Mouse (Mus musculus) hindbrain, embryonic 11.5 days (tissue): ENCODE results near the gene Olfr128. TPM values are rescaled to one million over a fixed set of nuclear protein-coding genes. Genes with fewer than 3 reads are reported as not detected.
"Not testable (repeated sequence)": the region's sequence is repeated elsewhere in the genome, so short reads cannot be mapped to it uniquely, and the experiment has no call there.

Source experiments
- ATAC-seq: fragments of 200-750 bp; cut with Nextera tagmentation; 2 replicates; pipeline ENCODE4 v1.8.0; 2017; ENCODE audit warnings: mild to moderate bottlenecking, moderate TSS enrichment, moderate library complexity; ENCODE audit not compliant: low FRiP score
- DNase-seq: peaks from one replicate; pipeline ENCODE4 v3.0.0-alpha.2; 2015; ENCODE audit warnings: low spot score
- H3K27ac ChIP-seq: fragments of 300-500 bp; sonication (generic); 2 replicates; pipeline ENCODE4 v1.5.1; 2014; ENCODE audit warnings: mild to moderate bottlenecking, low read depth, low read length
- H3K27me3 ChIP-seq: fragments of 300-500 bp; sonication (generic); 2 replicates; pipeline ENCODE4 v1.6.1; 2014; ENCODE audit warnings: mild to moderate bottlenecking, low read length, moderate library complexity, mixed read lengths; ENCODE audit not compliant: control insufficient read depth, insufficient read depth
- H3K36me3 ChIP-seq: fragments of 300-500 bp; sonication (generic); 2 replicates; pipeline ENCODE4 v1.6.1; 2014; ENCODE audit warnings: mild to moderate bottlenecking, low read length, moderate library complexity, mixed read lengths; ENCODE audit not compliant: control insufficient read depth, insufficient read depth
- H3K4me1 ChIP-seq: fragments of 300-500 bp; sonication (generic); replicated peaks from 2 replicates; pipeline ENCODE4 v1.6.1; 2014; ENCODE audit warnings: low read length, mixed read lengths; ENCODE audit not compliant: control insufficient read depth, insufficient read depth
- H3K4me2 ChIP-seq: fragments of 300-500 bp; sonication (generic); replicated peaks from 2 replicates; pipeline ENCODE4 v1.6.1; 2014; ENCODE audit warnings: mild to moderate bottlenecking, low read depth, low read length
- H3K4me3 ChIP-seq: fragments of 300-500 bp; sonication (generic); 2 replicates; pipeline ENCODE4 v1.5.1; 2014; ENCODE audit warnings: low read depth, low read length
- H3K9ac ChIP-seq: fragments of 300-500 bp; sonication (generic); 2 replicates; pipeline ENCODE4 v1.6.1; 2014; ENCODE audit warnings: low read depth, low read length
- H3K9me3 ChIP-seq: fragments of 300-500 bp; sonication (generic); 2 replicates; pipeline ENCODE4 v1.6.1; 2016; ENCODE audit warnings: low read length; ENCODE audit not compliant: control insufficient read depth
- WGBS: fragments of 180-500 bp; shearing (Covaris S2); extraction: QIAGEN DNeasy Blood & Tissue Kit; methylation state at CpG from one replicate; pipeline ENCODE4 v1.1.7; 2014; 5-methylcytosine and 5-hydroxymethylcytosine counted together
- polyA plus RNA-seq: library from polyadenylated mRNA; unstranded; fragments of >200 nt; fragmentation: Nextera tagmentation; extraction: Ambion mirVana; gene quantifications from 2 replicates; pipeline ENCODE4 v1.2.1, GENCODE M21; 2014

Gene Olfr128
- not detected in 2 replicates for polyA plus RNA-seq

GRCm38 (mm10) chr17:37920248-37920647 lies at the start of gene Olfr128:
Olfr128 (plus strand) TSS chr17:37920548.
- H3K9ac ChIP-seq: no peak within 1 kb of the TSS
- no peaks in the 10 kb centered on the region for H3K27me3 ChIP-seq
- H3K27ac ChIP-seq: no peak within 1 kb of the TSS
- H3K9me3 ChIP-seq: no peaks in the 10 kb centered on the region
- no peaks in the 10 kb centered on the region for H3K36me3 ChIP-seq
- H3K4me1 ChIP-seq: no peaks in the 10 kb centered on the region
- ATAC-seq (no peak), DNase-seq (no peak)
- H3K4me3 ChIP-seq: no peak within 1 kb of the TSS
- H3K4me2 ChIP-seq: no peak within 1 kb of the TSS

- no peaks in the 10 kb centered on the region for H3K36me3 ChIP-seq
- no peak overlapping the region for H3K4me3 ChIP-seq
- H3K27ac ChIP-seq: no peak overlapping the region
- H3K4me2 ChIP-seq: no peak overlapping the region
- H3K27me3 ChIP-seq: no peaks in the 10 kb centered on the region
- ATAC-seq (no peak), DNase-seq (no peak)
- H3K9ac ChIP-seq: no peak overlapping the region
- 88% methylated on average over 3 of the region's 3 CpGs for WGBS
- H3K4me1 ChIP-seq: no peaks in the 10 kb centered on the region
- no peaks in the 10 kb centered on the region for H3K9me3 ChIP-seq
Measured at GRCm38 (mm10) chr17:37873830-37874229, 46.5 kb upstream of the Olfr128 start.

GRCm38 (mm10) chr17:37900137-37900536 lies 20.2 kb upstream of the Olfr128 start, which contains the start of gene Olfr127:
Olfr127 (plus strand) TSS chr17:37900437.
- Histone ChIP-seq H3K27ac (no peak within 1 kb of the TSS), H3K9me3 (no peaks in the 10 kb centered on the region), H3K4me3 (no peak within 1 kb of the TSS), H3K36me3 (no peaks in the 10 kb centered on the region), H3K9ac (no peak within 1 kb of the TSS), H3K27me3 (no peaks in the 10 kb centered on the region), H3K4me2 (no peak within 1 kb of the TSS), H3K4me1 (no peaks in the 10 kb centered on the region)
- ATAC-seq: no peak
- 84% methylated on average over 1 of the region's 1 CpGs for WGBS
- DNase-seq: no peak

GRCm38 (mm10) chr17:37906821-37907220 lies 13.5 kb upstream of the Olfr128 start:
- H3K4me3 ChIP-seq, H3K27me3 ChIP-seq, H3K4me1 ChIP-seq, ATAC-seq, DNase-seq, H3K4me2 ChIP-seq, H3K9ac ChIP-seq, H3K9me3 ChIP-seq, H3K36me3 ChIP-seq, H3K27ac ChIP-seq: not testable (repeated sequence)
- WGBS: 75% methylated on average over 8 of the region's 8 CpGs

GRCm38 (mm10) chr17:37952979-37953378 lies 32.6 kb downstream of the Olfr128 start, which contains the start of gene Olfr761:
Olfr761 (minus strand) TSS chr17:37953079.
- WGBS: 80% methylated on average over 2 of the region's 2 CpGs
- no peaks in the 10 kb centered on the region for H3K4me1 ChIP-seq
- H3K4me3 ChIP-seq: no peak within 1 kb of the TSS
- no peak within 1 kb of the TSS for H3K27ac ChIP-seq
- no peaks in the 10 kb centered on the region for H3K27me3 ChIP-seq
- DNase-seq (no peak), ATAC-seq (no peak)
- no peak within 1 kb of the TSS for H3K4me2 ChIP-seq
- no peak within 1 kb of the TSS for H3K9ac ChIP-seq
- no peaks in the 10 kb centered on the region for H3K36me3 ChIP-seq
- no peaks in the 10 kb centered on the region for H3K9me3 ChIP-seq

GRCm38 (mm10) chr17:37973591-37973990 lies 53.2 kb downstream of the Olfr128 start:
- Histone ChIP-seq H3K27me3 (no peaks in the 10 kb centered on the region), H3K9ac (no peak overlapping the region), H3K4me3 (no peak overlapping the region), H3K4me1 (no peaks in the 10 kb centered on the region), H3K4me2 (no peak overlapping the region), H3K36me3 (no peaks in the 10 kb centered on the region), H3K27ac (no peak overlapping the region), H3K9me3 (no peaks in the 10 kb centered on the region)
- WGBS: 90% methylated on average over 3 of the region's 3 CpGs
- ATAC-seq (no peak), DNase-seq (no peak)

Other genes starting within 250 kb of the Olfr128 start
- gene Olfr119, start 224.0 kb upstream of the Olfr128 start, polyA plus RNA-seq: not detected in 2 replicates
- not detected in 2 replicates for gene Olfr120, start 198.7 kb upstream of the Olfr128 start, polyA plus RNA-seq
- gene Olfr121, start 171.7 kb upstream of the Olfr128 start, polyA plus RNA-seq: not detected in 2 replicates
- not detected in 2 replicates for gene Olfr122, start 151.9 kb upstream of the Olfr128 start, polyA plus RNA-seq
- gene Olfr123, start 127.0 kb upstream of the Olfr128 start, polyA plus RNA-seq: not detected in 2 replicates
- gene Olfr124, start 120.7 kb upstream of the Olfr128 start, polyA plus RNA-seq: not detected in 2 replicates
- gene Olfr125, start 87.6 kb upstream of the Olfr128 start, polyA plus RNA-seq: not detected in 2 replicates
- gene Olfr126, start 73.1 kb upstream of the Olfr128 start, polyA plus RNA-seq: not detected in 2 replicates
- gene Olfr127, start 20.1 kb upstream of the Olfr128 start, polyA plus RNA-seq: not detected in 2 replicates
- gene Olfr761, start 32.5 kb downstream of the Olfr128 start, polyA plus RNA-seq: not detected in 2 replicates
- not detected in 2 replicates for gene Olfr129, start 139.5 kb downstream of the Olfr128 start, polyA plus RNA-seq
- gene Olfr130, start 143.4 kb downstream of the Olfr128 start, polyA plus RNA-seq: not detected in 2 replicates
- gene Olfr131, start 168.1 kb downstream of the Olfr128 start, polyA plus RNA-seq: not detected in 2 replicates
- gene Olfr132, start 214.0 kb downstream of the Olfr128 start, polyA plus RNA-seq: not detected in 2 replicates
- gene Olfr133, start 224.7 kb downstream of the Olfr128 start, polyA plus RNA-seq: not detected in 2 replicates